Mouse (Mus musculus): ENCODE measurements at regions not wholly inside any gene's neighbourhood (a gene's known extent, or its start where the extent isn't known, plus 50 kb on each side); places are given as distances from the start of the nearest gene placed in this dataset.

DNA sequence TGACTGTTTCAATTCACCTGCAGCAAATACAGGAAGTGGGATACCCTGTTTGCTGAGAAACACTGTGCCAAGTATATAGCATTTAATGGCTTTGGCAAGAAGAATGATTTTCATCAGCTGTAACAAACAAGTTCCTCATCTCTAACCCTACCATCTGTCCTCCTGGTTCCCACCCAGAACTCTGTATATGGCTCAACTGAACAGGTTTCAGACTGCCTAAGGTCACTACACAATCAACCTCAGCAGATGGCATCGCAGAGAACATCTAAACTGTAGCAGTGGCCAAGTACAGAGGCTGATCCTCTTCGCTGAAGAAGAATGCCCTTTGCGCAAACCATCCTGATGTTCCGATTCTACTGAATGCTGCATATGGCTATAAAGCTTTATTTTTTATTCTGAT is 668.8 kb upstream of the Foxg1 start:
- no peak for DNase-seq

GRCm38 (mm10) chr12:48729851-48730250 is 652.6 kb upstream of the Foxg1 start:
- no peak for DNase-seq

DNA sequence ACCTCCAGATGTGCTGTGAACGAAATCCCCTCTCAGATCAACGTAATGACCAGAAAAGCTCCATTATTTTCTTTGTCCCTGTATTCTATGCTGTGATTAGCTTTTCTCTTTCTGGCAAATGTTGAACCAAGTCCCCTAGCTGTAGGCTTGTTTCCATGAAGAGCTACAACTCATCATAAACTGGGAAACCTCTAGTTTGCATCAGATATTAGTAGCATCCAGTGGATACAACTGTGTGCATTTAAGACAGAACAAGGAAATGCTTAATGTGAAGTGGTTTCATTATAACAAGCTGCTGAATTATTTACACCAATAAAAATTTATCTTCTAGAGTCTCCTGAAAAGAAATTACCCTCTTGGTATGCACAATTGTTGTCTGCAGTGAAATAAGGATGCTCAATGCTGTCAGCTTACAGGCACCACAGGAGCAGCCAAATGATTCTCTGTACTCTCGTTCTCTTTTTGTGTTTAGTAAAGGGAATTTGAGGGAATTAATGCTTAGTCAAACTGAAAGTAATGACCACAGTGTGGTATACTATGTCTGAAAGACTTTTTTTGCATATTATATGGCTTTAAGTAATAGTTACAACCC is 623.6 kb upstream of the Foxg1 start:
- no peak for DNase-seq

All from layer of hippocampus, postnatal 36 days (tissue).